Mouse (Mus musculus) CD4-positive naive resting alpha-beta T cell, adult 76 days (primary cell): Measurements from ENCODE around the gene Prmt8. TPM values are rescaled to one million over a fixed set of nuclear protein-coding genes. Genes with fewer than 3 reads are reported as not detected.

Source experiments
- total RNA-seq: library from RNA; stranded (reverse); gene quantifications from one replicate; pipeline ENCODE4 v1.2.4, GENCODE M21; 2023

Prmt8 gene
- total RNA-seq: not detected

GRCm38 (mm10) chr6:127769275-127770156, at the start of gene Prmt8:
TSS of gene Prmt8 (minus strand) at chr6:127769472.

Other genes with a start within 250 kb of the Prmt8 start
- 32.5 TPM for gene Cracr2a, start 208.1 kb downstream of the Prmt8 start, total RNA-seq
- gene Tspan11, start 118.1 kb upstream of the Prmt8 start, total RNA-seq: not detected